Mouse (Mus musculus): Measurements from ENCODE around the gene Unc5cl.

GRCm38 (mm10) chr17:48447675-48448074 is 7.0 kb upstream of the Unc5cl start:
- TF ChIP-seq CTCF (conservative IDR thresholded peaks at IDR 0.05; ENCODE audit: low read length) (no peak), NANOG (IDR thresholded peaks at IDR 0.05; ENCODE audit: borderline replicate concordance, low read length) (no peak), POU5F1 (IDR thresholded peaks at IDR 0.05; ENCODE audit: borderline replicate concordance, low read length) (no peak)
